Mouse (Mus musculus) left cerebral cortex, adult 8-10 months (tissue): Measurements from ENCODE around the gene Myocd. TPM values are rescaled to one million over a fixed set of nuclear protein-coding genes. Genes with fewer than 3 reads are reported as not detected.

Experiments used
- DNase-seq, 2 experiments: peaks; one replicate each; pipeline ENCODE4 v3.0.0; 2022; ENCODE audit warnings: low spot score in 2 of 2
- total RNA-seq, 4 experiments: library from RNA; stranded (reverse); gene quantifications; 2 replicates each; pipeline ENCODE4 v1.2.4; 2022

Myocd gene
- total RNA-seq, 4 experiments from 2014 or later: 0.41 to 0.74 (median 0.57) TPM

DNA sequence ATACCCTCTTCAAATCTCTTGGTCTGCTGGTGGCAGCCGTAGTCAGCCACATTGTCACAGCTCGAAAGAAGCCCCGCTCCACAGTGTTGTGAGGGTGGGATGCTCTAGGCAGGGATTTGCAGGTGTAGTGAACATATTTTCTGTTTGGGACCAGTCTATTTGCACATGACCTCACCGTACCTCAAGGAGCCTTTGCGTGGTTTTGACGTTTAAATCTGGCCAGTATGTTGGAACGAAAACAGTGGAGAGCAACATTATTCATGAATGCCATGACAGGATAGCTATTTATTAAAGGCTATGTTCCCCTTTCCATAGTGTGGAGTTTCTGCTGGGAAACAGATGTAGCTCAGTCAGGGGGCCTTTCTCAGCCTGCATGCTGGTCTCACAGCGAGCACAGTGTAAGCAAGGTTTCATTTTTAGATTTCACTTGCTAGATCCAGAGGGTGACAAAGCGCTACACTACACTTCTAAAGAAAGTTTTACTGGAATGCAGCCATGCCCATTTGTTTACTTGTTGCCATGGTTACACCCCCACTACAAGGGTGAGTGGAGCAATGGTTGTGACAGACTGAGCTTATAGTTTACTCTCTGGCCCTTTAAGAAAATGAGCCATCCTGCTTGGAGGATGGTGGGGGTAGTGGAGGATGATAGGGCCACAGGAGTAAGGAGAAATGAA, 54.7 kb downstream of the Myocd start:
- DNase-seq: peak in 1 of 2 experiments; percentile 32

GRCm38 (mm10) chr11:65213806-65214205, 56.0 kb downstream of the Myocd start:
- DNase-seq: no peak

DNA sequence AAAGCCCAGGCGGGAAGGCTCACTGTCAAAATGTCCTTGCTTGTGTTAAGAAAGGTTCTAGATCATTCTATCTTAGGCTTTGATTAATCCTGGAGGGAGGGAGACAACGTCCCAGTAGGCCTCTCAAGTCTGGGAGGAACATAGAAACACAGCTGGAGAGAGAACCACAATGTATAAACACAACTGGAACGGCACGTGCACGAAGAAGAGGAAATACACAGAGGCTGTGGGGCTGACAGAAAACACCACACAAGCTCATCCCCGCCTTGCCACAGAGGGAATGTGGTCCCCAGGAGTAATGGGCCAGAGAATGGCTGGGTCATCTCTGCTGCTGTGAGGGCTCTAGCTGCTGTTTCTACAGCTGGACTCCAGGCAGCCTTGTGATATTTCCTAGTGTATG, 58.1 kb downstream of the Myocd start:
- DNase-seq: no peak

- no peak for DNase-seq
These were observed 60.3 kb downstream of the Myocd start for GRCm38 (mm10) chr11:65209441-65209840.

DNA sequence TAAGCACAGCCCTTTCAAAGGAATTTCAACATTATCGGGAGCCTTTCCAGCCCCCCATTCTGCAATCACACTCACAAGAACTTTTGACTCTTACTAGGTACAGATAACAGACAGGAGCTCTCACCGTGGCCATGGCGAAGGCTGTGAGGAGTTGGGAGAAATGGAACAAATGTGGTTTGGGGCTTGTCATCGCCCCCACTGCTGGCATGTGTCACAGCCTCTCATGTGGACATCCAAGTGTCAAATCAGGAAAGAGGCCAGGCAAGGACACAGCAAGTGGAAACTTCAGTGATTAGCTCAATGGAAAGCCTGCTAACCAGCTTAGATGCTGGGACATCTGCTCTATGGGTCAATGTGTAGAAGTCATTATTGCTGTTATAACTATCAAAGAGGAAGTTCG, 64.5 kb downstream of the Myocd start:
- no peak for DNase-seq

GRCm38 (mm10) chr11:65204651-65205050, 65.1 kb downstream of the Myocd start:
- no peak for DNase-seq

- no peak for DNase-seq
These were observed 66.8 kb downstream of the Myocd start for GRCm38 (mm10) chr11:65203020-65203419.

DNA sequence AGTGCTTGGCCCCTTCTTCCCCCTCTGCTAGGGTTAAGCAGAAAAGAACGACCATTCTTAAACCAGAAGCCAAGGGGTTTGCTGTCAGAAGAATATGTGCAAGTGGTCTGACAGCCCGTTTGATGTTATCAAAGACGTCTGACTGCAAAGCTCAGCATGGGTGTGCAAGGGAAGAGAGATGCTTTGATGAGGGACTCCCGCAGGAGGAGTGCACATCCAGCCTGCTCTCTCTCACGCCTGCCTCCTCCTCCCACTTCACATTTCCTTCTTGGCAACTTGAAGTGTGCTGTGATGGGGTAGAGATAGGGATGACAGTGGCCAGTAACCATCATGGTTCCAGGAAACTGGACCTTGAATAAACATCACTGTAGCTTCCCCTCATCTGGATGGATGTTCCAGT, 67.6 kb downstream of the Myocd start:
- DNase-seq: no peak

- DNase-seq: no peak
These were observed 71.8 kb downstream of the Myocd start for GRCm38 (mm10) chr11:65198026-65198425.

- DNase-seq: peak; percentile 34 to 41
These were observed 72.5 kb downstream of the Myocd start for GRCm38 (mm10) chr11:65197280-65197679.

DNA sequence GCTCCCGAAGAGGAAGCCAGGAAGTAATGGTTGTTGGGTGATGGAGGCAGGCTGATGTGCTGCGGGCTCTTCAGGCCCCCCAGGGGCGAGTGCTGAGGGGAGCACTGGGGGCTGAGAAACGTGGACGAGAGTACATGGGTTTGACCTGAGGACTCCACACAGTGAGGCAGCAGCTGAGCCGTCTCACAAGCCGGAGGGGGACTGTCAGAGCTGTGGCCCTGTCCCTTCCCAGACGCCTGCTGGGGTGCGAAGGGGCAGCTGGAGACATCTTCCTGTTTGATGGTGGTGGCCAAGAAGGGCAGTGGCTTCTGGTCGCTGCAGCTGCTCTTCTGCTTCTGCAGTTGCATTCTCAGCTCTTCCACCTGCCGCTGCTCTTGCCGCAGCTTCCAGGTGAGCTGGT, 82.8 kb downstream of the Myocd start:
- DNase-seq: no peak

DNA sequence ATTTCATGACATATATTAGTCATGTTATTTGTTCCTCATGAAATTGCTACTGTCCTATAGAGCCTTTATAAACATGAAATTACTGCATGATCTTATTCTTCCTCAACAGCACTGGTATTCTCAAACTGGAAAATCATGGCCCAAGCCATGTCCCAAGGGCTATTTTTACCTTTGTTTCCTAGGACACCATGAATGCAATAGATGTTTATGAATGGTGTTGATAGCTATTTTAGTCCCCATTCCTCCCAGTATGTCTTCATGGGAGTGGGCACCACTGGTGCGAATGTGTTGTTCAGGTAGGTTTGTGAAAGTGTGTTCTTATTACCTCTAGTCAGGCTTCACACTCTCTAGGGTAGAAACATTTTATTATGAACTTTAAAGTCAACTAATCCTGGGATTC, 84.7 kb downstream of the Myocd start:
- DNase-seq: no peak

DNA sequence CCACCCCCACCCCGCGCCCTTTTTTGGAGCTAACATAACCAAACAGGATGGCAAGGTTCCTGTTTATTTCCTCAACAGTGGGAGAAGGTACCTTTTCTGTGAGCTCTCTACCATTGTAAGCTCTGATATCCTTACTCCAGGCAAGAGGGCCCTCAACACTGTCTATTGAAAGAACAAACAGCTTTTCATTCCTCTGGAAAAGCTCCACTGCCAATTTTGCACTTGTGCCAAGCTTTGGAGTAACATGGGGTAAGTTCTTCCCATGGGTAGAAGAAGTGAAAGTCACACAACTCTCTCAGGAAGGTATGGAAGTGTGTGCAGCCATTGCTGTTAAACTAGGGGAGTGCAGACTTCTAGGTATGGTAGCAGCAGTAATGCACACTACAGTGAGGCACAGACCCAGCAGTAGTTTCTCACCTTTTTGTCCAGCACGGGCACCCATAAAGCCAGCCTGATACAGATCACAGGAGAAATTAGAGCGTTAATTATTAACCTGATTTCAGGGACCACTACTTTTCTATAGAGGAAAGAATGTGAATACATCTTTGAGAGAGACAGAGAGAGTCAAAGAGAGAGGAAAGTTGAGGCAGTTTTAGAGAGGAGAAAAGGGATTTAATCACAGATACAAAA, 99.6 kb downstream of the Myocd start:
- no peak for DNase-seq

DNA sequence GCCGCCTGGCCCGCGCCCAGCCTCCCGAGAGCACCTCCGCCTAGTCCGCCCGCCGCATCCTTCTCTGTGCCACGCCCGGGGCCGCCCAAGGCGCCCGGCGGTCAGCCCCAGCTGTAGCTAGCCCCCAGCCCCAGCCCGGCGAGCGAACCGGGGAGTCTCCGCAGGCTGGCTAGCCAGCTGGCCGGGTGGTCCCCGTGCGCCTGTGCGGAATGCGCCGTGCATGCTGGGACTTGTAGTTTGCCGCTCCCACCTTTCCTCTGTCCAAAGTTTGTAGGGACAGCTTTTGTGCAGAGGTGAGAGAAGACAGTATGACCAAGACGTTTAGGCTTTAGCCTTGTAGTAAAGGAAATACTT, 107.0 kb downstream of the Myocd start, which contains the start of gene Arhgap44:
Gene Arhgap44 (minus strand): TSS at position 195 of the 354 bp plus-strand sequence.
- peak; percentile 57 for DNase-seq

GRCm38 (mm10) chr11:65161881-65162766, 107.7 kb downstream of the Myocd start:
- peak; percentile 28 to 29 for DNase-seq

DNA sequence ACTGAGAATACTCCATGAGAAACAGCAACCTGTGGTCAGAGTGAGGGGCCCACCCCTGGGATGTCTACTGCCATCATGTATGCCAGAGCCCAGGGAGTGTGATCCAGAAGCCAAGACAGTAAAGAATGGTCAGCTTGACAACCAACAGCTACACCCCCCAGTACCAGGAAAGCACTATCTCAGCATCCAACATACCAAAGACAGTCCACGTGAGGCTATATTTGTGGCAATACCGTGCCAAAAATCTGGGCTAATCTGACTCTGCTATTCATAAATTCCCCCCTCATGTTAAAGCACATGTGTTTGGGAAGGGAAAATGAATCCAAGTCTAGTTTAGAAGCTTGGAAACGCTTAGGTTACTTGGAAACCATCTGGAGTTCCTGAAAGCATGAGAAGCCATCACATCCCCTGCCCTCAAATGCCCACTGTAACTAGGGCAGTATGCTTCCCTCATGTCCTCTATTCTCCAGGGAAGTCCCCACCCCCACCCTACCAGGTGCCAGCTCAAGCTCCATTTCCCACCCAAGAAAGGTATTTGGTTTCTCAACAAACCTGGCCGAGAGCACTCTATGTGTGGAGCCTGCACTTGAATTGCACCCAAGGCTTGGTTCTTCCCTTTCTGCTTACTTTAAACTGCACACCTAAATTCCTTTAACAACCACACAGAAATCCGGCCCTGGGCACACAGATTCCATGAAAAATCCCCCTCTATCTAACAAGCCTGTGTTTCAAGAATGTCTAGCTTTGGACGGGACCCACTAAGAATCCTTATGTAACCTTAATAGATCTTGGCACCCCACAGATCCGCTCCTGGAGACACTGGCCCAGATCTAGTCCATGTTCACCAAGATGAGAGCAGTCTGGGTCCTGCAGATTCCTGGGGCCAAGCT, 108.6 kb downstream of the Myocd start:
- peak in 1 of 2 experiments; percentile 18 for DNase-seq

GRCm38 (mm10) chr11:65159791-65160190, 110.0 kb downstream of the Myocd start, which contains the start of gene 1700086D15Rik:
Gene 1700086D15Rik, minus strand, starts transcription at chr11:65159891.
- no peak for DNase-seq

DNA sequence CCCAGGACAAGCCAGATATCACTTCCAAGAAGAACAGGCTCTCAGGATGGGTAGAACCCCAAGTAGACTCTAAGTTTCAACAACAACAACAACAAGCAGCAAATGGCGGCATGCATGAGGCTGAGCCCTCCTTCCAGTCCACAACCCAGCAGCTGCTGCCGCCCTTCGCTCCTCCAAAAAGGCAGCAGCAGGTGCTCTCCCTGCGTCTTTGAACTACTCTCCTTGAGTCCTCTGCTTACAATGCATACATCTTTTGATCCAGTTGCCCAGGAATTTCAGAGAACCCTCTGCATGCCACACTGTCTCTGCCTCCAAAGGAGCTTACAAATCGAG, 111.2 kb downstream of the Myocd start:
- DNase-seq: no peak

DNA sequence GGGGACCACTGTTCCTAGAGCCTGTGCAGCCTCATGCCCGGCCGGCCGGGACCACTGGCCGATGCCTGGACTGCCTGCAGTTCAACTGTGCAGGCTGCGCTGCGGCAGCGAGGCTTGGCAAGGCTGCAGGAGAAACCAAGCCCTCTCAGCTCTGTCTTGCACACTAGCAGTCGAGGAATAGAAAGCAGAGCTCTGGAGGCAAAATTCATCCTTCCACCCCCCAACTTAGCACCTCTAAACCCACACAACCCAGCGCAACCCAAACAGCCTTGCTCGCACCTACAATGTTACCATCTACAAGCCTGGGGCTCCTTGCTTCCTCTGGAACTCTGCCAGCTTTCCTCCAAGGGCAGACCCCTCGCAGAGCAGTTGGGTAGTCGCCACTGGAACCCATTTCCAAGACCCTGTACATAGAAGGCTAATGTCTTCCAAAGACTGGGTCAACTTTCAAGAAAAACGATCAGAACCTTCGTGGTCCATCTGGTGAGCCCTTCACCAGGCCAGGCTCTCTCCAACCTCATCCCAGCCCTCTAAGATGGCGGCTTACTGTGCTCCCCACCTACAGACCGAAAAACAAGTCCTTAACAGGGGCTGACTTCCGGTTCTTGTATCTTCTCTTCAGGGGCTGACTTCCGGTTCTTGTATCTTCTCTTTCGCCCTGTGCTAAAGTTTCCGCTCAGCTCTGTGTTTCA, 111.7 kb downstream of the Myocd start:
- DNase-seq: no peak

GRCm38 (mm10) chr11:65153006-65153405, 116.8 kb downstream of the Myocd start:
- no peak for DNase-seq

DNA sequence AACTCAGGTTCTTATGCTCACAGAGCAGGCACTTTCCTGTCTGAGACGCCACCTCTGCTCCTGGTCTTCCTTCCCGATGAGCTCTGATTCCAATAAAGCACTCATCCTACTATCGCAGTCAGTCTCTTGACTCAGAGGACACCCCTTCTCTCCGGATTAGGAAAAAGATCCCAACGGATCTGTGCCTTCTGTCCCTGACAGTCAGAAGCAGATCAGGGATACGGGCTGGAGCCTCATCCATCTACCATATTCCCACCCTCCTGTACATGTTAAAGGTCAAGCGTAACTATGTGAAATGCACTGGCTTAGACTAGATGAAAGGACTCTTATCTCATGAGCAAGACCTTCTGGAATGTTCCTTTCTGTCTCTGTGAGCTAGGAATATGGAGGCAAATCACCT, 121.3 kb downstream of the Myocd start:
- no peak for DNase-seq
